Mouse (Mus musculus) heart, adult 9 months (tissue): ENCODE data around the gene Clic5.

ENCODE experiments used
- DNase-seq, 2 experiments: peaks; one replicate each; pipeline ENCODE4 v3.0.0; 2022; ENCODE audit warnings: low spot score in 2 of 2

Gene Clic5

GRCm38 (mm10) chr17:44261594-44262202, 73.3 kb downstream of the Clic5 start:
- peak in 1 of 2 experiments; percentile 36 for DNase-seq

DNA sequence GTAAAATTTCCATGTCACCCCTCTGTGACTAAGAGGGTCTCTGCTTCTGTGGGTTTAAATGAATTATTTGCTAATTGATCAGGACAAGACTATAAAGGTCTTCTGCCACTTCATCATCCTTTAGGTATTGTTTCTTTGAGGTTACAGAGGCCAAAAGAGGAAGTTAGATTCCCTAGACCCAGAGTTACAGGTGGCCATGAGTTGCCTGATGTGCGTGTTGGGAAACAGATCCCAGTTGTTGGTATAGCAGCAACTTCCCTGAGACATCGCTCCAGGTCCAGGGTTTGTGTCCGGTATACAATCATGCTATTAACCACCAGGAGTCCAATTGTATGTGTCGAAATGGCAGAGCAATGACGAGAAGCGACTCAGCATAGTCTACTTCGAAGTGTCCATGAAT, 81.7 kb downstream of the Clic5 start:
- no peak for DNase-seq

DNA sequence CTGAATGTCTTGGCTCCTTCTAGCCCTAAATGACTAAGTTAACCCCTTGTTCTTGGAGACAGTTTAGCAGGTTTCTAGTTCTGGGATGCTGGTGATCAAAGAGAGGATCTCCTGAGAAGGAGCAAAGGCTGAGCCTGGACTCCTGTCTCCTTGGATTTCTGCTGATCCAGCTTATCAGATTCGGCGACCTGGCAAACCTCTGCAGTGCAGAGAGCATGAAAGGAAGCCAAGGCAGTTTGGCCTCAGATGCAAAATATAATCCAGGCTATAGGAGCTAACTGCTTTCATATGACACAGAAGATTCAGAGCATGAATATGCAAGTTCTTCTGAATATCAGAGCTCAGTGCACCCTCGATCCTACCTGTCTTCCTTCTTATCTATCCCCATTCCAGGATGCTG, 83.0 kb downstream of the Clic5 start:
- no peak for DNase-seq

- DNase-seq = no peak
Measured at GRCm38 (mm10) chr17:44274804-44275203, 86.4 kb downstream of the Clic5 start.

- DNase-seq = no peak
Measured at GRCm38 (mm10) chr17:44288320-44288719, 99.9 kb downstream of the Clic5 start.

- DNase-seq = no peak
Measured at GRCm38 (mm10) chr17:44297221-44297620, 108.8 kb downstream of the Clic5 start.

- DNase-seq = no peak
Measured at GRCm38 (mm10) chr17:44300236-44300635, 111.9 kb downstream of the Clic5 start.

- peak; percentile 1 to 5 for DNase-seq
Measured at GRCm38 (mm10) chr17:44300723-44301122, 112.3 kb downstream of the Clic5 start.

DNA sequence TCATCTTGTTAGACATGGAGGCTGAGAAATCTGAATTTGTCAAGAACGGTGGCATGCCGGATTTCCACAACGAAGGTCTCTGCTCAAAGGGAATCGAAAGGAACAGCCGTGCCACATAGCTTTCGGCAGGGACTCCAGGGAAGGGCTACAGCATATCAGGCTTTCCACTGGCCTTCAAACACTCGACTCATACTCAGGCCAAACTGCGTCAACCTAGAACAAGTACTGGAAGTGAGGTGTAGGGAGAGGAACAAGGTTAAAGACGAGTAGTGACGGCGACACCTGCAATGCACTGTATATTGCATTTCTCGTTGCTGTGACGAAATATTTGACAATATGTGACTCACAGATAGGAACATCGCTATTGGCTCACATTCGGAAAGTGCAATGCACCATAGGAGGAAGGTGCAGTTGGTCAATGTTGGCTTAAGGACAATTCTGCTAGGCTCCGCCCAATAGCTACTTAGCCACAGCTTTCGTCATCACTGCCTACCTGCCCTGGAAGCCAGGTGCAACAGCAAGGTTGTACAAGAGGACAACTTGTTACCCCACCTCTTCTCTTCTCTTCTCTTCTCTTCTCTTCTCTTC, 112.9 kb downstream of the Clic5 start:
- DNase-seq = no peak

DNA sequence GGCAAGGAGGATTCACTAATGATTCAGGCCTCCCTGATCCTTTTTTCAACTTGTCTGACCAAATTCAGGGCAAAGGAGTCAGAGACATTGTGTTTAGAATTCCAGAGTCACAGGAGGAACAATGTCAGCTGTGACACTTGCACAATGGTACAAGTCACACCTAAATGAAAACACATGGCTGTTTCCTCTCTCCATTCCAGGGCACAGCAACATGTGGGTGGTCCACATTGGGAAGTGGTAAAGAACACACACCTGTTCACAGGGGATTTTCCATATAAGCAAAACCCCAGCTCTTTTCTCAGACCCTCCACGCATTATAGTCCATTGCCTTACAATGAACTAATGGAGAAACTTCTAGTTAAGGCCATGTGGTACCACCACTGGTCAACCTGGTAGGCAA, 115.7 kb downstream of the Clic5 start:
- no peak for DNase-seq

DNA sequence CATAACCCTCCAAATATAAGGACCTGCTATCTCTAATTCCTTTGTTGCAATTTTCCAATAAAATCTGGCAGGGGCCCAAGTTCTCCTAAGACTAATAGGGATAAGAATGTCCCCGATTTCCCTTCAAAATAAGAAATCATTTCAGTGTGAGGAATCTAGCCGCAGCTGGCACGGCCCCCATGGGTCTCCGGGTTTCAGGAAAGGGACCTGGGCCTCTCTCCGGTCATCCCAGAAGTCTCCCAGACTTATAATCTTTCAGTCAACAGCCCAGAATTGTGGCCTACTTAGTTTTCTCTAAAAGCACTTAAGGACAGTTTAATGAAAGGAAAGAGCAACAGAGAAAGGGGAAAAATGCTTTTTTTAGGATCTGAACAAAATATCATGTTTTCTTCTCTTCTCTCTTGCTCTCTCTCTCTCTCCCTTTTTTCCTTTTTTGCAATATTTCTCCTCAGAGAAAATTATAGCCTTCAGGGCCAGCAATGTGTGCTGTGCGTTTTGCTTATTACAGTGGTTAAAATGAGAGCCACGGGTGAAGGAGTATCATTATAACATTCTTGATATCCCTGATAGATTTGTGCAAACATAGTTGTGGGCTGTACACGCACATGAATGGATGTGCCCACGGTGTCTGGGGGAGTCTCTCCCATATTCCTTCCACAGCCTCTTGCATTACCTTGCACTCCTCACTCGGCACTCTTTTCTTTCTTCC, 121.7 kb downstream of the Clic5 start:
- DNase-seq = no peak

DNA sequence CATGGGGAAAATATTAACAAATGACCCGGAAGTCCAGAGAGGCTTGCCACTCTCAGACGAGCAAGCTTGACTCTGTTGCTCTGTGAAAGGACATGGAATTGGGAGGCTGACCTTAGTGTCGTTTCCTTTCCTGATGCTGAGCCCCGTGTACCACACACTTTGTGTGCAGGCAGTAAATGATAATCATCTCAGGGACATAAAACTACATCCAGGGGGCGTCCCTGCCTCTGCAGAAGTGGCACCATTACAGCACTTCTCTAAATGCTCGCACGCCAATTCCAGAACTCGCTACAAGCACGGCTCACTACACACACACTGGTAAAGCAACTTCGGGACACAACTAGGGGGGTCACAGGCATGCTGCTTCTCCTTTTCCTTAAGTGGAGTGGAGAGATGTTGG, 136.9 kb downstream of the Clic5 start:
- no peak for DNase-seq

DNA sequence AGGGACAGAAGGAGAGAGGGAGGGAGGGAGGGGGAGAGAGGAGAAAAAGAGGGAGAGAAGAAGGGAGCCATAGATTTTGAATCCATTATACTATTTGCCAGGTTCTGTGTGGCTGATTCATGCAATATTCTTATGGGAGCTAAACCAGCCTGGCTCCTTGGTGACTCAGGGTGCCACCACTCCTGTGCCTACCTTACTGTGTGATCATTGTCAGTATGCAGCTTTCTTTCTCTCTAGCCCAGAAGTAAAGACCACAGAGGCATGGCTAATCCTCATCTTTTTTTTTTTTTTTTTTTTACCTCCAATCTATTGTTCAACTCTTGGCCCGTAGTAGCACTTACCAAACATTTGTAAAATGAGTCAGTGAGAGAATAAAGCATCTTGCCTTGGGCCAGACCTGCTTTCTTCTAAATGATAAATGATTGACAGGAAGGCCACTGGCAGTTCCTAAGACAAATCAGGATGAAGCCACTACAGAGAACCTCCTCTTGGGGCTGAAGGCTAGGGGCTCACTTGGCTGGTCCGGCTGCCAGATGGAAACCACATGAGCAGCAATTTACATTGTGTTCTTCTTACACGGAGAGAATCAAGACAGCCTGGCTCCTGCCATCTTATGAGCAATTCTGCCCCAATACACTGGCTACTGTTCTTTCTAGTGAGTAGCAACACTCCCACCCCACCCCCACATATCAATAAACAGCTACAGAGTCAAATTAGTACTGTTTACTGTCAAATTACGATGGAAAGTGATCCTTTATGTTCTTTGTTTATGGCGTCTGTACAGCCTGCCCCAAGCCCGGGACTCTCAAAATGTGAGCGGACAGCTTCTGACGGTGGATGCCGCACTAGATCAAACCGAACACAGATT, 139.1 kb downstream of the Clic5 start:
- DNase-seq = no peak

- no peak for DNase-seq
Measured at GRCm38 (mm10) chr17:44328147-44328482, 139.7 kb downstream of the Clic5 start.
